Mouse (Mus musculus): ENCODE results near the gene 1700001P01Rik.
"Not testable (repeated sequence)": the region's sequence is repeated elsewhere in the genome, so short reads cannot be mapped to it uniquely, and the experiment has no call there.

1700001P01Rik gene

GRCm38 (mm10) chr11:97793165-97793564 lies 17.4 kb upstream of the 1700001P01Rik start:
- peak; percentile 77 to 78 for DNase-seq

- not testable (repeated sequence) for DNase-seq
Measured at GRCm38 (mm10) chr11:97790778-97791438, 15.2 kb upstream of the 1700001P01Rik start.

GRCm38 (mm10) chr11:97789727-97790126 lies 14.0 kb upstream of the 1700001P01Rik start:
- DNase-seq, result no peak

- DNase-seq, result no peak
Measured at GRCm38 (mm10) chr11:97787961-97788360, 12.2 kb upstream of the 1700001P01Rik start.

- no peak for DNase-seq
Measured at GRCm38 (mm10) chr11:97782564-97782895, 6.8 kb upstream of the 1700001P01Rik start.

- peak; percentile 100 for DNase-seq
Measured at GRCm38 (mm10) chr11:97781832-97782563, 6.3 kb upstream of the 1700001P01Rik start, which contains the start of gene Rpl23. Rpl23 (minus strand) TSS chr11:97782437.

GRCm38 (mm10) chr11:97781478-97781831 lies 5.7 kb upstream of the 1700001P01Rik start:
- DNase-seq, result no peak

- DNase-seq, result no peak
Measured at GRCm38 (mm10) chr11:97779968-97780701, 4.4 kb upstream of the 1700001P01Rik start.

GRCm38 (mm10) chr11:97778918-97779317 lies 3.2 kb upstream of the 1700001P01Rik start:
- no peak for DNase-seq

GRCm38 (mm10) chr11:97777129-97777529 lies 1.4 kb upstream of the 1700001P01Rik start:
- DNase-seq, result no peak

GRCm38 (mm10) chr11:97776497-97777128 lies 895 bp upstream of the 1700001P01Rik start:
- DNase-seq, result no peak

- DNase-seq, result no peak
Measured at GRCm38 (mm10) chr11:97775186-97775585, 532 bp downstream of the 1700001P01Rik start.

GRCm38 (mm10) chr11:97771410-97771809 lies 4.3 kb downstream of the 1700001P01Rik start:
- no peak for DNase-seq

- DNase-seq, result no peak
Measured at GRCm38 (mm10) chr11:97769704-97770103, 6.0 kb downstream of the 1700001P01Rik start.

GRCm38 (mm10) chr11:97766154-97766881 lies 9.4 kb downstream of the 1700001P01Rik start, which contains the start of gene Cwc25:
Cwc25 (minus strand) TSS chr11:97766556.
- DNase-seq, result peak; percentile 95 to 98

GRCm38 (mm10) chr11:97761638-97762037 lies 14.1 kb downstream of the 1700001P01Rik start:
- no peak for DNase-seq

- DNase-seq, result no peak
Measured at GRCm38 (mm10) chr11:97758942-97759341, 16.8 kb downstream of the 1700001P01Rik start.

GRCm38 (mm10) chr11:97758125-97758524 lies 17.6 kb downstream of the 1700001P01Rik start:
- DNase-seq, result no peak

- no peak for DNase-seq
Measured at GRCm38 (mm10) chr11:97753277-97753676, 22.4 kb downstream of the 1700001P01Rik start.

GRCm38 (mm10) chr11:97748496-97748895 lies 27.2 kb downstream of the 1700001P01Rik start:
- DNase-seq, result no peak

- DNase-seq, result no peak
Measured at GRCm38 (mm10) chr11:97747773-97748172, 27.9 kb downstream of the 1700001P01Rik start.

GRCm38 (mm10) chr11:97745331-97745721 lies 30.4 kb downstream of the 1700001P01Rik start:
- DNase-seq, result no peak

Measured in cerebellum, postnatal 14 days (tissue).